Mouse (Mus musculus): Measurements from ENCODE around the gene Ttyh3.

DNA sequence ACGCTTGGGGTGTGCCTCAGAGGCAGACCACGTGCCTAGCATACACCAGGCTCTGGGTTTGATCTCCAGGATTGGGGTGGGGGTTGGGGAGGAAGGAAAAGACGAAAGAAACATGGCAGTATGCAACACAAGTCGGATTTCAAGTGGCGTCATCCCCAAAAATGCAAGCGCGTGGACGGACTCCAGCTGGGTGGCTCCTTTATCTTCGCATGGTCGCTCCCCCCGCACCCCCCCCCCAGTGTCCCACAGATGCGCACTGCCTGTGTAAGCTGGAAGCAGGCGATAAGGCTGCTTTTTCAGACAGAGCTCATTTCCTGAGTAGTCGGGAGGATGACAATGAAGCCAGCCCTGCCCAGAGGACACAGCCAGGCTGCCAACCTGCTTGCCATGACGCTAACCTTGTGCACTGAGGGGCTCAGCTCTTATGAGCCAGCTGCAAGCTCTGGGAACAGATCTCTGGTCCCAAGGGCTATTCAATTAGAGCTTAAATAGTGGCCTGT lies 4.1 kb downstream of the Ttyh3 start:
- TF ChIP-seq POLR2A (IDR thresholded peaks at IDR 0.05; ENCODE audit: borderline replicate concordance, control insufficient read depth, low read depth, low read length) (no peak), CTCF (IDR thresholded peaks at IDR 0.05; ENCODE audit: control insufficient read depth, insufficient read depth, low read length) (no peak)
